Mouse (Mus musculus): ENCODE measurements around the gene Nlgn2.
"Not testable (repeated sequence)": the region's sequence is repeated elsewhere in the genome, so short reads cannot be mapped to it uniquely, and the experiment has no call there.

Gene Nlgn2

GRCm38 (mm10) chr11:69863729-69864128 lies 26.1 kb upstream of the Nlgn2 start:
- not testable (repeated sequence) for DNase-seq

- peak; percentile 68 for DNase-seq
Measured at GRCm38 (mm10) chr11:69858113-69858998, 20.8 kb upstream of the Nlgn2 start, which contains the start of gene Tnk1. Tnk1 (minus strand) TSS chr11:69858730.

- peak; percentile 66 for DNase-seq
Measured at GRCm38 (mm10) chr11:69855347-69855746, 17.8 kb upstream of the Nlgn2 start.

- no peak for DNase-seq
Measured at GRCm38 (mm10) chr11:69854680-69855079, 17.1 kb upstream of the Nlgn2 start.

GRCm38 (mm10) chr11:69853994-69854393 lies 16.4 kb upstream of the Nlgn2 start:
- no peak for DNase-seq

- no peak for DNase-seq
Measured at GRCm38 (mm10) chr11:69850754-69851153, 13.2 kb upstream of the Nlgn2 start.

GRCm38 (mm10) chr11:69849884-69850283 lies 12.3 kb upstream of the Nlgn2 start:
- DNase-seq = no peak

- peak; percentile 29 for DNase-seq
Measured at GRCm38 (mm10) chr11:69849128-69849527, 11.5 kb upstream of the Nlgn2 start.

GRCm38 (mm10) chr11:69848021-69848420 lies 10.4 kb upstream of the Nlgn2 start:
- DNase-seq = no peak

- peak; percentile 54 for DNase-seq
Measured at GRCm38 (mm10) chr11:69846738-69847688, 9.4 kb upstream of the Nlgn2 start.

- peak; percentile 95 for DNase-seq
Measured at GRCm38 (mm10) chr11:69846198-69846680, 8.7 kb upstream of the Nlgn2 start, which contains the start of gene Plscr3. Plscr3 (plus strand) TSS chr11:69846376.

GRCm38 (mm10) chr11:69838714-69839104 lies 1.1 kb upstream of the Nlgn2 start:
- no peak for DNase-seq

- peak; percentile 98 for DNase-seq
Measured at GRCm38 (mm10) chr11:69837952-69838713, 549 bp upstream of the Nlgn2 start, which contains the start of gene Tmem256. Tmem256 (plus strand) TSS chr11:69838514.

GRCm38 (mm10) chr11:69836703-69837576 lies 644 bp downstream of the Nlgn2 start:
- peak; percentile 50 for DNase-seq

GRCm38 (mm10) chr11:69835966-69836335 lies 1.6 kb downstream of the Nlgn2 start:
- no peak for DNase-seq

- DNase-seq = no peak
Measured at GRCm38 (mm10) chr11:69835326-69835965, 2.1 kb downstream of the Nlgn2 start.

- DNase-seq = no peak
Measured at GRCm38 (mm10) chr11:69834001-69834549, 3.5 kb downstream of the Nlgn2 start.

- no peak for DNase-seq
Measured at GRCm38 (mm10) chr11:69833554-69833953, 4.0 kb downstream of the Nlgn2 start.

GRCm38 (mm10) chr11:69828832-69829231 lies 8.8 kb downstream of the Nlgn2 start:
- DNase-seq = no peak

- no peak for DNase-seq
Measured at GRCm38 (mm10) chr11:69823456-69823855, 14.1 kb downstream of the Nlgn2 start.
